Mouse (Mus musculus) E14TG2a.4 (cell line): ENCODE results near the gene Ubn1.

Experiments used
- H3K27me3 ChIP-seq: 2 replicates; pipeline ENCODE4 v1.6.1; 2014; ENCODE audit warnings: low read length, control low read depth; ENCODE audit not compliant: insufficient read depth
- H3K36me3 ChIP-seq: 2 replicates; pipeline ENCODE4 v1.6.1; 2014; ENCODE audit warnings: low read length, control low read depth; ENCODE audit not compliant: insufficient read depth
- H3K4me1 ChIP-seq: replicated peaks from 2 replicates; pipeline ENCODE4 v1.6.1; 2014; ENCODE audit warnings: low read depth, low read length, control low read depth
- H3K4me3 ChIP-seq: replicated peaks from 2 replicates; pipeline ENCODE4 v1.5.1; 2014; ENCODE audit warnings: mild to moderate bottlenecking, low read length
- H3K9me3 ChIP-seq: 2 replicates; pipeline ENCODE4 v1.6.1; 2014; ENCODE audit warnings: low read length, control low read depth
- CTCF ChIP-seq: conservative IDR thresholded peaks from 2 replicates; pipeline ENCODE4 v1.5.1; 2014; ENCODE audit warnings: low read length
- NANOG ChIP-seq: IDR thresholded peaks from 2 replicates; pipeline ENCODE4 v1.6.1; 2014; ENCODE audit warnings: borderline replicate concordance, low read length, mixed read lengths
- POU5F1 ChIP-seq: IDR thresholded peaks from 2 replicates; pipeline ENCODE4 v1.6.1; 2014; ENCODE audit warnings: low read length, borderline replicate concordance

Gene Ubn1

DNA sequence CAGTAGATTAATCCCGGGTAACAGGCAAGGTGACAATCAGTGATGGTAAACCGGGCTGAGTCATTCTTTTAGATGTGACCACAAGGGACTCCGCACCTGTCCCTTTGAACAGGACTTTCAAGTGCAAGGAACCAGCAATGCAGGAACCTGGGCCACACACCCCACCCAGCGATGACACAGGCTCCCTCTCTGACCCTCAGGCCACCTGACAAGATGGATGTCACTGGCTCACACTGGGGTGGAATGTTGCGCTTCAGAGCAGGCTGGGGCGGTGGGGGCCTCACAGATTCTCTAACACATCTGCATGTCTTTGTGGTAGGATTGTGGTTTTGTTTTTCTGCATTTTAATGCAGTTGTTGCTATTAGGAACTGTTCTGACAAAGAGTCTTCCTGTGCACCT, 73.6 kb downstream of the Ubn1 start:
- H3K9me3 ChIP-seq = no peaks in the 10 kb centered on the region
- H3K36me3 ChIP-seq = no peaks in the 10 kb centered on the region
- no peak for TF ChIP-seq POU5F1
- no peak for TF ChIP-seq NANOG
- TF ChIP-seq CTCF = no peak
- peaks cover 17% of the 10 kb centered on the region for H3K27me3 ChIP-seq
- H3K4me3 ChIP-seq = no peak overlapping the region
- H3K4me1 ChIP-seq = peaks cover 17% of the 10 kb centered on the region

DNA sequence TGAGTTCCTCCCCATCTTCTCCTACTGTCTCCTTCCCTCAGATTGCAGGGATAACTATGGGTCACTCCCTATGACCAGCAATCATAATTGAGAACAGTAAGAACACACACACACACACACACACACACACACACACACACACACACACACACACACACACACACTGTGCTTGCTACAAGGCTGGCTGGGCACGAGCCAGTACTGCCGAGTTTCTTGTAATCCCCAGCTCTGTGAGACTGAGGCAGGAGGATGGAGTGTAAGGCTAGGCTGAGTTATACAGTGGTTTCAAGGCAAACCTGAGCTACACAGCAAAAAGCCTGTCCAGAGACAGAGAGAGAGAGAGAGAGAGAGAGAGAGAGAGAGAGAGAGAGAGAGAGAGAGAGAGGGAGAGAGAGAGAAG, 80.3 kb downstream of the Ubn1 start:
- TF ChIP-seq POU5F1 = no peak
- TF ChIP-seq NANOG = no peak
- TF ChIP-seq CTCF = no peak
- peaks cover 30% of the 10 kb centered on the region for H3K4me1 ChIP-seq
- H3K27me3 ChIP-seq = peaks cover 77% of the 10 kb centered on the region
- H3K9me3 ChIP-seq = no peaks in the 10 kb centered on the region
- no peak overlapping the region for H3K4me3 ChIP-seq
- no peaks in the 10 kb centered on the region for H3K36me3 ChIP-seq

DNA sequence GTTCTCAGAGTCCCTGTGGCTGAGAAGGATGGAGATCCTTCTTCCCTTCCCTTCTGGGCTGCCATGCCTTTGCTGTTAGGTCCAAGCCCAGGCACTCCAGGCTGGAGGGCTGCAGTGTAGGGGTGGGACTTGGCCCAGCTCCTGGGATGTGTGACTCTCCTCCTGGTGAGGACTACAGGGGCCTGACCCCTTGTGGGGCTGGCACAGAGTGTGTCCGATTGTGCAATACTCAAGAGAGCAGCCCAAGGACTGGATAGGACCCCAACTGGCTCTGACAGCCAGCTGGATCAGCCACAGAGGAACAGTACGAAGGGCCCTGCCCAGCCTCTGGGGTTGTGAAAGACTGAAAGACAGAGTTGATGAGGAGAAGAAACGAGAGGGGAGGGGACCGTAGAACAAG, 80.9 kb downstream of the Ubn1 start:
- Histone ChIP-seq H3K27me3 (peaks cover 82% of the 10 kb centered on the region), H3K9me3 (no peaks in the 10 kb centered on the region), H3K36me3 (no peaks in the 10 kb centered on the region), H3K4me1 (peaks cover 32% of the 10 kb centered on the region), H3K4me3 (peak overlapping the region; percentile 82; the same call in 1 of the 2 replicates)
- TF ChIP-seq CTCF (no peak), NANOG (no peak), POU5F1 (no peak)

DNA sequence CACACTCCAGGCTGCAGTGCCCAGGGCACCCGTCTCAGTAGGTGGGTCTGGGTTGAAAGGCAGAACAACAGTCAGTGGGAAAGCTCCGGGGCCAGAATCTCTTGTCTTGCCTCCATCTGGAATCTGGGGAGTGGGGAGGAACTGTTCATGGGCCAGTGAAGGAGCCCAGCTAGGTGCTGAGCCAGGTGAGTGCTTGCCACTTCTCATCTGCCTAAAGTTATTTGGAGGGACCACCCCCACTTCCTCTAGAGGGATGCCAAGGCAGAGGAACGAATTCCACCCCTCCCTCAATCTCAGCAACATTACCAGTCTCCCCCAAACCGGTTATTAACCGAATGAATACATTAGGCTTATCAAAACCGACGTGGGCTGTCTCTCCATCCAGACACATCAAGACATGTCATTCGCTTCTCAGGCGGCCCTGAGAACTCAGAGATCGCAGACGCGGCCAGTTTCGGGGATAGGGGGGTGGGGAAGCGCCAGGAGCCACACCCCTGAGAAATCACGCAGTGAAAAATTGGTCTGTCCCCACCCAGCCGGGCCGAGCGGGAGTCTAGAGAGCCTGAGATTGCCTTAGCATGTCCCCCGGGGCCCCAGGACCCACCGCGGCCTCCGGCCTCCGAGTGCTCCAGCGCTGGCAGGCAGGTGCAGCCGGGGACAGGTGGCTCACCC, 81.5 kb downstream of the Ubn1 start:
- peaks cover 89% of the 10 kb centered on the region for H3K27me3 ChIP-seq
- H3K4me1 ChIP-seq = peaks cover 37% of the 10 kb centered on the region
- H3K9me3 ChIP-seq = no peaks in the 10 kb centered on the region
- no peaks in the 10 kb centered on the region for H3K36me3 ChIP-seq
- peak overlapping the region; percentile 82 for H3K4me3 ChIP-seq
- TF ChIP-seq NANOG (no peak), CTCF (no peak), POU5F1 (no peak)

DNA sequence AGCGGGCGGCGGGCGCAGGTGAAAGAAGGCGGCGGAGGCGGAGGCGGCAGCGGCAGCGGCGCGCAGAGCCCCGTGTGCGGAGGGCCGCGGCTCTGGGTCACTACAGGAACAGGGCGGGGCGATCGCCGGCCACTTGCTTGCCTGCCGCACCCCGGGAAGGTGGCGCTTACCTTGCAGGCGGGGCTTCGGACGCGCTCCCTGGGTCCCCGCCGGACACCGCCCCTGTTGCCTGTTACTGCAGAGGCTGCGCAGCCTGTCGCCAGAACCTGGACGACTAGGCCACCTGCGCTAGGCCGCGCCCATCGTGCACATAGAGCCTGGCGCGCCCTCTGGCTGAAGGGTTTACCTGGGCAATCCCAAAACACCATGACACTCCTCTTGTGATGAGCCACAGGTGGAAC, 82.5 kb downstream of the Ubn1 start, which contains the start of gene Ppl:
Ppl (minus strand) TSS at position 21 of the 401 bp plus-strand sequence.
- TF ChIP-seq NANOG (no peak), POU5F1 (no peak), CTCF (no peak)
- Histone ChIP-seq H3K27me3 (peaks cover 89% of the 10 kb centered on the region), H3K36me3 (no peaks in the 10 kb centered on the region), H3K4me1 (peaks cover 44% of the 10 kb centered on the region), H3K9me3 (no peaks in the 10 kb centered on the region), H3K4me3 (peak within 1 kb of the TSS; percentile 82)

DNA sequence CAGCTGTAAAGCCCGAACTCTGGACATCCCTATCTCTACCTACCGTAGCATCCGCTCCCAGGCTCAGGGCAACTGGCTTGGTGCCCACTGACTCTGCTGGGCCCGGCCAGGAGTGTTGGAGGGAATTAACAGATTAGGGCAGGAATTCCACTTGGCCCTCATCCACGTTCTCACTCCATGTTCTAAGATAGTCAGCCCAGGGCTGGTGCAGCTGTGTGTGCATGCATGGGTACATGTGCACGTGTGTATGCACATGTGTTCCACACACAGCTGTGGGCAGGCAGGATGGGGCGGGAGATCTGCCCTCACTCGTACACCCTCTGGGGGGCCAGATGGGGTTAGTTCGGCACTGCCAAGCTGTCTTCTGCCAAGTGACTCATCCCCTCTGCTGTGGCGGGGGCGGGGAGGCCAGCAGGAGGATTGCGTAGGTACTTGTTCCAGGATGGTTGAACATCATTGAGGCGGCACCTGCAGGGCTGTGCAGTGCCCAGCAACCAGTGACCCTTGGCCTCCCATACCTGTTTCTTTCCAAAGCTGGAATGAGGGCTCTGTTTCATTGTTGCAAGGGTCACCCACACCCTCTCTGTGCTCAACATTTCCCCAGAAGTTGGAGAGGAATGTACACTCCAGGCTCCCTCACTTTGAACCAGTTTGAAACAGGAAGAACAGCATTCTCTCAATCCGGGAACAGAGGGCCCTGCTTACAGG, 84.9 kb downstream of the Ubn1 start:
- Histone ChIP-seq H3K4me3 (no peak overlapping the region), H3K36me3 (no peaks in the 10 kb centered on the region), H3K9me3 (no peaks in the 10 kb centered on the region), H3K4me1 (peaks cover 47% of the 10 kb centered on the region), H3K27me3 (peaks cover 74% of the 10 kb centered on the region)
- TF ChIP-seq CTCF (no peak), POU5F1 (no peak), NANOG (no peak)

DNA sequence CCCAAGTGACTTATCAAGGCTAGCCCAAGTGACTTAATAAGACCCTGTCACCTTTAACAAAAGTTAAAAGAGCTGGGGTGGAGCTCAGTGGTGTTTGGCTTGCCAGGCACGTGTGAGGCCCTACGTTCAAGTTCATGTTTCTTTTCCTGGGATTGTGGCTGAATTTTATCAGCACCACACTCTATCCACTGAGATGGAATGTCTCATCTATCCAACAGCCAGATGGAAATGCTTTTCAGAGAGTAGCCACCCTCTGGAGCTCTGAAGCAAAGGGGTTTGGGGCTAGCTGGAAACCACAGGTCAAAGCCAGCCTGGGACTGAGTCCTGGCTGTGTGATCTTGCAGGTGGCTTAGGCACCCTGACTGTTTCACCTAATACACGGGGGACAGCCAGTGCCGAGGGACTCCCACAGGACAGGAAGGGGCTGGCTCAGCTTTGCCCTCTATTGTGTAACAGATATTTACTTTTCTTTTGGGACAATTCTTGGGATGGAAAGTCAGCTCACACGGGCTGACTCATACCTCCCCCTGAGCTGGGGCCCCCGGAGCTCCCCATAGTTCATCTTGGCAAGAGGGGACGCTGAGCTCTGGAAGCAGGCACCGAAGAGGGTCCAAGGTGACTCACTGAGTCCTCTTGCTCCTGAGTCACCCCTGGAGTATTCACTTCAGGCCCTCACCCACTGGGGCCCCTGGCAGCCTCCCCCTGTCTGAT, 85.8 kb downstream of the Ubn1 start:
- Histone ChIP-seq H3K27me3 (peaks cover 68% of the 10 kb centered on the region), H3K4me1 (peaks cover 48% of the 10 kb centered on the region), H3K9me3 (no peaks in the 10 kb centered on the region), H3K4me3 (no peak overlapping the region), H3K36me3 (no peaks in the 10 kb centered on the region)
- TF ChIP-seq NANOG = no peak
- TF ChIP-seq POU5F1 = no peak
- no peak for TF ChIP-seq CTCF
